8 mouse cellular contexts compared by ENCODE assay signal in the genomic region with DNA sequence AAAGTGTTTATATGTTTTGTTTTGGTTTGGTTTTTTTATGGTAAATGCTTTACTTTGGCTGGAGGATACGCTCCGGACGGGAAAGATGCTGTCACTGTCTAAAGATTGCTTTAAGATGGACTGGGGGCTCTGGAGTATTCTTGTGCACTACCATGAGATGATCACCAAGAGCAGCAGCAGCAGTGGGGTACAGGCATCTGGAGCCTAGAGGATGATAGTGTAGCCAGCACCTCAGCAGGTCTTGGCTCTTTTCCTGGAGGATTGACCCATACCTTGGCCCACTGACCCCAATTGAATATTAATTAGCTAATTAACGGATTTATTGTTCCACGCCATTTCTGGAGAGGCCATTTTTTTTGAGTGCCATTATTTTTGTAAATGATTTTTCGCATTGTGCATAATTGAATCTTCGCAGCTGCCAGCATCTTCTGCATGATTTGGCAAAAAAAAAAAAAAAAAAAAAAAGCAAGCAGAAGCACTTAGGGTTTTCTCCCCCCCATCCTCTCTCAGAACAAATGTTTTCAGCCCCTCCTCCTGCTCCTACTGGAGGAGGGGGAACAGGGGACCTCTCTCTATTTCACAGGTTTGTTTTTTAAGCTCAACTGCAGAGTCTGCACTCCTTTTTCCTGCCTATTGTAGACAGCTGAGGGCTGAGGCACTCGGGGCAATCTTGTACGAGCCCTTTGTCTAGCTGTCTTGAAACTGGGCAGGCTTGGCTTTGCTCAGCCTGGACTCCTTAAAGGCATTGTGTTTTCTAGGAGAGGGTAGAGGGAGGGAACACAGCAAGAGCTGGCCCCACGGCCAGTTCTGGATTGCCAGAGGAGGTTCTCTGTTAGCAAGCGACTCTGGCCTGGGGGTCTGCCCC. TPM values are rescaled to one million over a fixed set of nuclear protein-coding genes. Genes with fewer than 3 reads are reported as not detected.
DNase-seq lines count a peak whose midpoint lies in the region; ATAC-seq and TF ChIP-seq lines count a peak whose summit lies in the region.
"Not testable (repeated sequence)": the region's sequence is repeated elsewhere in the genome, so short reads cannot be mapped to it uniquely, and the experiment has no call there.

No protein-coding gene starts in this region.

- not testable (repeated sequence) for H3K4me3 ChIP-seq in embryonic facial prominence, embryonic 14.5 days (ENCODE audit: low read depth, low read length); forebrain, embryonic 16.5 days (replicated peaks; ENCODE audit: low read length); hindbrain, embryonic 11.5 days (ENCODE audit: low read depth, low read length); liver, embryonic 14.5 days (ENCODE audit: insufficient read depth in 1 of 2, low read depth in 2 of 2, low read length in 2 of 2); midbrain, embryonic 15.5 days

- peak; percentile 13; the same call in 1 of the 2 replicates for ATAC-seq in embryonic facial prominence, embryonic 14.5 days (ENCODE audit: low read depth)
- peak; percentile 82 for ATAC-seq in forebrain, embryonic 16.5 days
- ATAC-seq in hindbrain, embryonic 11.5 days (ENCODE audit: low FRiP score) = peak; percentile 83
- ATAC-seq in liver, embryonic 14.5 days (ENCODE audit: insufficient read depth) = 0 out of 2 replicates have a peak, but pooled peaks have one; percentile 16
- peak; percentile 77 for ATAC-seq in midbrain, embryonic 15.5 days (replicated peaks)

- H3K27ac ChIP-seq in embryonic facial prominence, embryonic 14.5 days (replicated peaks; ENCODE audit: low read depth, low read length); hindbrain, embryonic 11.5 days (ENCODE audit: low read depth, low read length); liver, embryonic 14.5 days; midbrain, embryonic 15.5 days: not testable (repeated sequence)
- peak overlapping the region; percentile 42; the same call in 1 of the 2 replicates for H3K27ac ChIP-seq in forebrain, embryonic 16.5 days (ENCODE audit: low read length)

- TF ChIP-seq EP300 in liver, embryonic 14.5 days (IDR thresholded peaks at IDR 0.05; ENCODE audit: low read depth) = not testable (repeated sequence)

- peak; percentile 78 for DNase-seq in brain, embryonic 14.5 days (ENCODE audit: low read depth)
- not testable (repeated sequence) for DNase-seq in embryonic facial prominence, embryonic 14.5 days (ENCODE audit: low spot score); liver, embryonic 14.5 days (ENCODE audit: low read depth in 3 of 3, low spot score in 3 of 3)
- DNase-seq in hindbrain, embryonic 11.5 days (ENCODE audit: low spot score) = peak; percentile 46
- peak; percentile 54 for DNase-seq in kidney, adult 18-20 months
- peak; percentile 84 for DNase-seq in retina, postnatal 1 day

- not testable (repeated sequence) for H3K27me3 ChIP-seq in embryonic facial prominence, embryonic 14.5 days (replicated peaks; ENCODE audit: control insufficient read depth, insufficient read depth, low read length); forebrain, embryonic 16.5 days (replicated peaks; ENCODE audit: control insufficient read depth, insufficient read depth, low read length); hindbrain, embryonic 11.5 days (ENCODE audit: control insufficient read depth, insufficient read depth, low read length); liver, embryonic 14.5 days (ENCODE audit: control insufficient read depth, insufficient read depth, low read length); midbrain, embryonic 15.5 days (replicated peaks)

- 58% methylated on average over 6 of the region's 11 CpGs for WGBS in embryonic facial prominence, embryonic 14.5 days
- 28% methylated on average over 6 of the region's 11 CpGs for WGBS in forebrain, embryonic 16.5 days
- WGBS in hindbrain, embryonic 11.5 days = 44% methylated on average over 6 of the region's 11 CpGs
- 68% methylated on average over 6 of the region's 11 CpGs for WGBS in liver, embryonic 14.5 days (ENCODE audit: insufficient replicate concordance)
- WGBS in midbrain, embryonic 15.5 days = 31% methylated on average over 9 of the region's 11 CpGs

- not testable (repeated sequence) for TF ChIP-seq POLR2A in brain, embryonic 14.5 days (IDR thresholded peaks at IDR 0.05; ENCODE audit: borderline replicate concordance, extremely low read depth, insufficient read depth, insufficient read length, poor library complexity, severe bottlenecking)

- not testable (repeated sequence) for H3K9ac ChIP-seq in embryonic facial prominence, embryonic 14.5 days (ENCODE audit: low read depth, low read length); forebrain, embryonic 16.5 days (replicated peaks; ENCODE audit: low read depth, low read length); hindbrain, embryonic 11.5 days (ENCODE audit: low read depth, low read length); liver, embryonic 14.5 days (replicated peaks); midbrain, embryonic 15.5 days

- H3K9me3 ChIP-seq in embryonic facial prominence, embryonic 14.5 days (ENCODE audit: control insufficient read depth, low read length); forebrain, embryonic 16.5 days (ENCODE audit: control insufficient read depth, low read length); hindbrain, embryonic 11.5 days (ENCODE audit: control insufficient read depth, low read length); liver, embryonic 14.5 days (ENCODE audit: control insufficient read depth, low read length); midbrain, embryonic 15.5 days: not testable (repeated sequence)

- not testable (repeated sequence) for H3K4me1 ChIP-seq in embryonic facial prominence, embryonic 14.5 days (ENCODE audit: control insufficient read depth, insufficient read depth, low read length); hindbrain, embryonic 11.5 days (replicated peaks; ENCODE audit: control insufficient read depth, insufficient read depth, low read length); liver, embryonic 14.5 days (replicated peaks; ENCODE audit: control insufficient read depth in 2 of 2, insufficient read depth in 2 of 2, low read length in 1 of 2)
- peaks cover 16% of the 10 kb centered on the region for H3K4me1 ChIP-seq in forebrain, embryonic 16.5 days (replicated peaks; ENCODE audit: control insufficient read depth, insufficient read depth, low read length)
- H3K4me1 ChIP-seq in midbrain, embryonic 15.5 days = peaks cover 20% of the 10 kb centered on the region

- not testable (repeated sequence) for TF ChIP-seq CTCF in brain, embryonic 14.5 days (IDR thresholded peaks at IDR 0.05; ENCODE audit: borderline replicate concordance, extremely low read depth, insufficient read depth, insufficient read length); liver, embryonic 14.5 days (IDR thresholded peaks at IDR 0.05; ENCODE audit: low read depth)

- H3K36me3 ChIP-seq in embryonic facial prominence, embryonic 14.5 days (ENCODE audit: control insufficient read depth, insufficient read depth, low read length); forebrain, embryonic 16.5 days (ENCODE audit: control insufficient read depth, insufficient read depth); hindbrain, embryonic 11.5 days (ENCODE audit: control insufficient read depth, insufficient read depth, low read length); liver, embryonic 14.5 days (replicated peaks; ENCODE audit: control insufficient read depth, insufficient read depth, low read depth); midbrain, embryonic 15.5 days (replicated peaks): not testable (repeated sequence)

- H3K4me2 ChIP-seq in embryonic facial prominence, embryonic 14.5 days (ENCODE audit: low read depth, low read length); forebrain, embryonic 16.5 days (ENCODE audit: low read length); hindbrain, embryonic 11.5 days (replicated peaks; ENCODE audit: low read depth, low read length); liver, embryonic 14.5 days (ENCODE audit: low read depth); midbrain, embryonic 15.5 days: not testable (repeated sequence)

RNA-seq across cellular contexts. Expression of gene Tacc2, which starts 16.4 kb away (rescaled TPM):
- 47.5 and 66.9 TPM in 2 replicates for polyA plus RNA-seq in brain, embryonic 14.5 days (2012; rRNA removed)
- 42.2 and 44.4 TPM in 2 replicates for polyA plus RNA-seq in embryonic facial prominence, embryonic 14.5 days (2014; fragmentation: Nextera tagmentation; extraction: Ambion mirVana)
- 53.3 and 59.0 TPM in 2 replicates for polyA plus RNA-seq in forebrain, embryonic 16.5 days (2015; fragmentation: Nextera tagmentation; extraction: Ambion mirVana)
- 45.1 and 46.8 TPM in 2 replicates for polyA plus RNA-seq in hindbrain, embryonic 11.5 days (2014; fragmentation: Nextera tagmentation; extraction: Ambion mirVana)
- polyA plus RNA-seq in liver, embryonic 14.5 days (2012; rRNA removed) = 1.6 and 2.0 TPM in 2 replicates
- polyA plus RNA-seq in liver, embryonic 14.5 days (2014; fragmentation: Nextera tagmentation; extraction: Ambion mirVana) = 2.3 and 2.4 TPM in 2 replicates
- polyA plus RNA-seq in midbrain, embryonic 15.5 days (2015; fragmentation: Nextera tagmentation; extraction: Ambion mirVana) = 68.7 TPM in 2 replicates

RNA-seq across cellular contexts. Expression of gene Nsmce4a, which starts 20.7 kb away (rescaled TPM):
- 55.8 and 63.4 TPM in 2 replicates for polyA plus RNA-seq in brain, embryonic 14.5 days (2012; rRNA removed)
- 142 and 159 TPM in 2 replicates for polyA plus RNA-seq in embryonic facial prominence, embryonic 14.5 days (2014; fragmentation: Nextera tagmentation; extraction: Ambion mirVana)
- polyA plus RNA-seq in forebrain, embryonic 16.5 days (2015; fragmentation: Nextera tagmentation; extraction: Ambion mirVana) = 92.2 and 104 TPM in 2 replicates
- polyA plus RNA-seq in hindbrain, embryonic 11.5 days (2014; fragmentation: Nextera tagmentation; extraction: Ambion mirVana) = 197 and 198 TPM in 2 replicates
- polyA plus RNA-seq in liver, embryonic 14.5 days (2012; rRNA removed) = 31.8 and 53.2 TPM in 2 replicates
- 115 and 132 TPM in 2 replicates for polyA plus RNA-seq in liver, embryonic 14.5 days (2014; fragmentation: Nextera tagmentation; extraction: Ambion mirVana)
- 79.4 and 83.9 TPM in 2 replicates for polyA plus RNA-seq in midbrain, embryonic 15.5 days (2015; fragmentation: Nextera tagmentation; extraction: Ambion mirVana)

Comparison
In these comparisons a context has a peak if more than half of its experiments do, and no peak if none do; other contexts are left out.
1. ATAC-seq: peak in every context shown above with its lines; median percentile 83 in hindbrain, embryonic 11.5 days; 82 in forebrain, embryonic 16.5 days; 77 in midbrain, embryonic 15.5 days; 16 in liver, embryonic 14.5 days; 13 in embryonic facial prominence, embryonic 14.5 days.
2. RNA of gene Tacc2, which starts 16.4 kb away (polyA plus RNA-seq): 68.7 TPM in midbrain, embryonic 15.5 days, 47.5 to 66.9 TPM in brain, embryonic 14.5 days, 53.3 to 59.0 TPM in forebrain, embryonic 16.5 days, 45.1 to 46.8 TPM in hindbrain, embryonic 11.5 days and 42.2 to 44.4 TPM in embryonic facial prominence, embryonic 14.5 days; 1.6 to 2.4 TPM in liver, embryonic 14.5 days; every median in the first group is over 10 times any median in the second.